Mouse (Mus musculus) ES-Bruce4 (cell line): Measurements from ENCODE around the gene St8sia1. TPM values are rescaled to one million over a fixed set of nuclear protein-coding genes. Genes with fewer than 3 reads are reported as not detected.

Experiments used
- H3K27ac ChIP-seq: 2 replicates; pipeline ENCODE4 v1.5.1; 2012; ENCODE audit warnings: low read length, inconsistent platforms; ENCODE audit not compliant: insufficient read depth
- H3K27me3 ChIP-seq: 2 replicates; pipeline ENCODE4 v1.6.1; 2012; ENCODE audit warnings: mild to moderate bottlenecking, low read length, inconsistent platforms; ENCODE audit not compliant: control insufficient read depth, poor library complexity, insufficient read depth, severe bottlenecking
- H3K36me3 ChIP-seq: 2 replicates; pipeline ENCODE4 v1.6.1; 2012; ENCODE audit warnings: inconsistent platforms, mild to moderate bottlenecking, low read length, moderate library complexity; ENCODE audit not compliant: control insufficient read depth, poor library complexity, insufficient read depth, severe bottlenecking
- H3K4me1 ChIP-seq: one replicate; pipeline ENCODE4 v1.8.1; 2011; ENCODE audit warnings: low read length; ENCODE audit not compliant: control insufficient read depth, insufficient read depth
- H3K4me3 ChIP-seq: 2 replicates; pipeline ENCODE4 v1.5.1; 2011; ENCODE audit warnings: low read depth, mild to moderate bottlenecking, low read length
- H3K9ac ChIP-seq: 2 replicates; pipeline ENCODE4 v1.6.1; 2012; ENCODE audit warnings: low read depth, mild to moderate bottlenecking, inconsistent platforms; ENCODE audit not compliant: poor library complexity, severe bottlenecking
- H3K9me3 ChIP-seq: replicated peaks from 2 replicates; pipeline ENCODE4 v1.6.1; 2012; ENCODE audit warnings: mild to moderate bottlenecking, low read length, inconsistent platforms; ENCODE audit not compliant: control insufficient read depth, poor library complexity, insufficient read depth, severe bottlenecking
- CTCF ChIP-seq: IDR thresholded peaks from one replicate; pipeline ENCODE4 v1.8.1; 2011; ENCODE audit warnings: low read depth, low read length
- EP300 ChIP-seq: IDR thresholded peaks from 2 replicates; pipeline ENCODE4 v1.6.1; 2011; ENCODE audit warnings: low read depth, low read length; ENCODE audit not compliant: insufficient read depth
- POLR2A ChIP-seq: IDR thresholded peaks from one replicate; pipeline ENCODE4 v1.8.1; 2011; ENCODE audit warnings: low read length; ENCODE audit not compliant: insufficient read depth
- polyA plus RNA-seq: library from polyadenylated mRNA; stranded (reverse); fragments of >200 nt; gene quantifications from 2 replicates; pipeline ENCODE4 v1.2.4, GENCODE M21; 2011; ENCODE audit warnings: low read depth; ENCODE audit not compliant: missing spikeins, insufficient read depth, insufficient read length

Gene St8sia1
- polyA plus RNA-seq, 1 experiment = 2.5 TPM

GRCm38 (mm10) chr6:142909771-142910105, 54.5 kb downstream of the St8sia1 start:
- no peaks in the 10 kb centered on the region for H3K36me3 ChIP-seq
- TF ChIP-seq POLR2A (no peak), CTCF (no peak), EP300 (no peak)
- no peak overlapping the region for H3K9ac ChIP-seq
- 0 out of 2 replicates have a peak, but pooled peaks cover 10% of the 10 kb centered on the region for H3K9me3 ChIP-seq
- H3K4me1 ChIP-seq = no peaks in the 10 kb centered on the region
- no peaks in the 10 kb centered on the region for H3K27me3 ChIP-seq
- no peak overlapping the region for H3K4me3 ChIP-seq
- no peak overlapping the region for H3K27ac ChIP-seq

- TF ChIP-seq CTCF = no peak
- no peak for TF ChIP-seq POLR2A
- no peak for TF ChIP-seq EP300
- Histone ChIP-seq H3K9ac (no peak overlapping the region), H3K9me3 (0 out of 2 replicates have a peak, but pooled peaks cover 10% of the 10 kb centered on the region), H3K4me1 (no peaks in the 10 kb centered on the region), H3K4me3 (no peak overlapping the region), H3K36me3 (no peaks in the 10 kb centered on the region), H3K27ac (no peak overlapping the region), H3K27me3 (no peaks in the 10 kb centered on the region)
Measured at GRCm38 (mm10) chr6:142908911-142909770, 55.1 kb downstream of the St8sia1 start.

- Histone ChIP-seq H3K36me3 (no peaks in the 10 kb centered on the region), H3K4me1 (no peaks in the 10 kb centered on the region), H3K9me3 (0 out of 2 replicates have a peak, but pooled peaks cover 10% of the 10 kb centered on the region), H3K27me3 (no peaks in the 10 kb centered on the region), H3K9ac (no peak overlapping the region), H3K27ac (no peak overlapping the region), H3K4me3 (no peak overlapping the region)
- no peak for TF ChIP-seq EP300
- no peak for TF ChIP-seq POLR2A
- TF ChIP-seq CTCF = no peak
Measured at GRCm38 (mm10) chr6:142908412-142908811, 55.8 kb downstream of the St8sia1 start.

- TF ChIP-seq EP300 (no peak), CTCF (no peak), POLR2A (no peak)
- H3K9me3 ChIP-seq = no peaks in the 10 kb centered on the region
- H3K4me3 ChIP-seq = no peak overlapping the region
- no peaks in the 10 kb centered on the region for H3K36me3 ChIP-seq
- no peaks in the 10 kb centered on the region for H3K4me1 ChIP-seq
- no peaks in the 10 kb centered on the region for H3K27me3 ChIP-seq
- no peak overlapping the region for H3K27ac ChIP-seq
- no peak overlapping the region for H3K9ac ChIP-seq
Measured at GRCm38 (mm10) chr6:142895371-142895770, 68.9 kb downstream of the St8sia1 start.

- Histone ChIP-seq H3K36me3 (no peaks in the 10 kb centered on the region), H3K4me3 (no peak overlapping the region), H3K9ac (no peak overlapping the region), H3K27ac (no peak overlapping the region), H3K4me1 (peaks cover 4% of the 10 kb centered on the region), H3K27me3 (no peaks in the 10 kb centered on the region), H3K9me3 (no peaks in the 10 kb centered on the region)
- no peak for TF ChIP-seq EP300
- TF ChIP-seq CTCF = no peak
- TF ChIP-seq POLR2A = no peak
Measured at GRCm38 (mm10) chr6:142893716-142894115, 70.5 kb downstream of the St8sia1 start.

GRCm38 (mm10) chr6:142890321-142890720, 73.9 kb downstream of the St8sia1 start:
- H3K9ac ChIP-seq = no peak overlapping the region
- no peak overlapping the region for H3K4me3 ChIP-seq
- peaks cover 6% of the 10 kb centered on the region for H3K4me1 ChIP-seq
- H3K9me3 ChIP-seq = no peaks in the 10 kb centered on the region
- TF ChIP-seq EP300 = peak; percentile 52; the same call in 1 of the 2 replicates
- no peak for TF ChIP-seq POLR2A
- no peaks in the 10 kb centered on the region for H3K27me3 ChIP-seq
- H3K27ac ChIP-seq = no peak overlapping the region
- H3K36me3 ChIP-seq = no peaks in the 10 kb centered on the region
